Mouse (Mus musculus): ENCODE data around the gene Pax3. TPM values are rescaled to one million over a fixed set of nuclear protein-coding genes. Genes with fewer than 3 reads are reported as not detected.

Pax3 gene
- total RNA-seq (2012; rRNA removed) = not detected in 2 replicates
- total RNA-seq (2014; rRNA removed) = 0.08 TPM in 1 of 2 replicates, not detected in the other
- 0.08 and 0.10 TPM in 2 replicates for polyA plus RNA-seq (2012; ENCODE audit: insufficient read length, low read depth)

DNA sequence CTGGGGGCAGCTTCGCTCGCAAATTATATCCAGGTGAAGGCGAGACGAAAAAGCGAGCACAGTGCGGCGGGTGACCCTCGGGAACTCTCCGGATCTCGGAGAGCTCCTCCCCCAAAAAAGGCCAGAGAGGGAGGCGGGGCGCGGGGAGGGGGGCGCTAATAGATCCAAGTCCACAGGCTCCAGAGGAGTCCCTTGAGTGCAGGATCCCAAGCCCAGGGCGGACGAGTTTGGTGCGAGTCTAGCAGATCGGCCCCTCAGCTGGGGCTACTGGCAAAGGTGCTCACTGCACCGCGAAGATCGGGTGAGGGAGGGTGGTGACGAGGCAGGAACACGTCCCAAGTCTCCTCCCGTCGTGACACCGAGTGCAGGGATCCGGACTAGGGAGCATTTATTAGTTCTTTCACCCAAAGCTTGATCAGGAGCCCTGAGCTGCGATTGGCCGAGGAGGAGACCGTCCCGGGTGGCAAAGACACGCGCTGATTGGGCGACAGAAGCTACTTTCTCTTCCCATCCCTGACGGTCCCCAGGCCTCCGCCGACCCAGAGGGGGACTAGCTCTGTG lies at the start of gene Pax3:
TSS of gene Pax3 (minus strand) at position 384 of the 561 bp plus-strand sequence.
- in situ Hi-C loops (cut with MboI; ENCODE audit: low pct_ligation_motif_present, low pct_unique_long_range_greater_than_20kb, low sequenced_read_pairs) (no loop called here), dilution Hi-C loops (cut with MboI; ENCODE audit: extremely low pct_ligation_motif_present, extremely low pct_unique_long_range_greater_than_20kb, low sequenced_read_pairs) (no loop called here)
- H3K79me2 ChIP-seq (replicated peaks; ENCODE audit: control insufficient read depth, extremely low read depth, insufficient read depth, poor library complexity, severe bottlenecking) = no peaks in the 10 kb centered on the region
- H3K4me3 ChIP-seq (replicated peaks in 1 of 3; ENCODE audit: low read depth in 2 of 3, low read length in 2 of 3, poor library complexity in 1 of 3) = no peak within 1 kb of the TSS
- TF ChIP-seq ZMIZ1 (IDR thresholded peaks at IDR 0.05; ENCODE audit: low read depth, low read length) = no peak
- no peak for TF ChIP-seq HCFC1 (IDR thresholded peaks at IDR 0.05; ENCODE audit: low read depth, low read length)
- no peak for TF ChIP-seq MEF2A (IDR thresholded peaks at IDR 0.05; ENCODE audit: borderline replicate concordance, low read depth, low read length)
- TF ChIP-seq E2F4 (IDR thresholded peaks at IDR 0.05; ENCODE audit: insufficient replicate concordance, low read depth, low read length) = no peak
- no peak for TF ChIP-seq MYC (IDR thresholded peaks at IDR 0.05; ENCODE audit: low read depth, low read length)
- no peak for TF ChIP-seq NRF1 (IDR thresholded peaks at IDR 0.05; ENCODE audit: low read depth, low read length)
- TF ChIP-seq RCOR1 (conservative IDR thresholded peaks at IDR 0.05; ENCODE audit: low read depth, low read length) = no peak
- TF ChIP-seq ZNF384 (IDR thresholded peaks at IDR 0.05; ENCODE audit: low read depth, low read length) = no peak
- no peak for TF ChIP-seq GABPA (IDR thresholded peaks at IDR 0.05; ENCODE audit: insufficient replicate concordance, low read depth, low read length)
- no peak for TF ChIP-seq UBTF (IDR thresholded peaks at IDR 0.05; ENCODE audit: low read depth, low read length)
- TF ChIP-seq EP300 (IDR thresholded peaks at IDR 0.05; ENCODE audit: low read length) = no peak
- no peak for TF ChIP-seq CHD2 (IDR thresholded peaks at IDR 0.05; ENCODE audit: low read length)
- no peak for TF ChIP-seq PAX5 (IDR thresholded peaks at IDR 0.05; ENCODE audit: low read length)
- TF ChIP-seq CHD1 (IDR thresholded peaks at IDR 0.05; ENCODE audit: low read depth, low read length) = no peak
- TF ChIP-seq NELFE (IDR thresholded peaks at IDR 0.05; ENCODE audit: low read depth, low read length) = no peak
- TF ChIP-seq ZKSCAN1 (IDR thresholded peaks at IDR 0.05; ENCODE audit: borderline replicate concordance, low read depth, low read length) = no peak
- no peak for TF ChIP-seq ELF1 (IDR thresholded peaks at IDR 0.05; ENCODE audit: low read depth, low read length)
- TF ChIP-seq MAZ (IDR thresholded peaks at IDR 0.05; ENCODE audit: low read depth, low read length) = no peak
- no peaks in the 10 kb centered on the region for H3K4me1 ChIP-seq (ENCODE audit: control insufficient read depth in 1 of 2, insufficient read depth in 2 of 2)
- no peak within 1 kb of the TSS for H3K4me2 ChIP-seq (ENCODE audit: insufficient read depth, low read depth, poor library complexity, severe bottlenecking)
- H3K9me3 ChIP-seq (replicated peaks; ENCODE audit: low read length) = peaks cover 6% of the 10 kb centered on the region
- H3K27me3 ChIP-seq (replicated peaks) = no peaks in the 10 kb centered on the region
- H3K36me3 ChIP-seq (replicated peaks in 1 of 2; ENCODE audit: control insufficient read depth in 1 of 2, insufficient read depth in 1 of 2, low read length in 1 of 2) = no peaks in the 10 kb centered on the region
- no peak within 1 kb of the TSS for H3K9ac ChIP-seq (ENCODE audit: insufficient read depth, low read depth)
- DNase-seq (ENCODE audit: extremely low read depth) = no peak
- H3K27ac ChIP-seq (ENCODE audit: insufficient read depth, low read depth) = no peak within 1 kb of the TSS

GRCm38 (mm10) chr1:78234306-78234705 lies 37.4 kb upstream of the Pax3 start:
- no peak overlapping the region for H3K4me2 ChIP-seq (ENCODE audit: insufficient read depth, low read depth, poor library complexity, severe bottlenecking)
- H3K27me3 ChIP-seq (replicated peaks) = no peaks in the 10 kb centered on the region
- in situ Hi-C loops (cut with MboI; ENCODE audit: low pct_ligation_motif_present, low pct_unique_long_range_greater_than_20kb, low sequenced_read_pairs) (no loop called here), dilution Hi-C loops (cut with MboI; ENCODE audit: extremely low pct_ligation_motif_present, extremely low pct_unique_long_range_greater_than_20kb, low sequenced_read_pairs) (no loop called here)
- H3K9me3 ChIP-seq (replicated peaks; ENCODE audit: low read length) = peaks cover 2% of the 10 kb centered on the region
- H3K36me3 ChIP-seq (replicated peaks in 1 of 2; ENCODE audit: control insufficient read depth in 1 of 2, insufficient read depth in 1 of 2, low read length in 1 of 2) = no peaks in the 10 kb centered on the region
- no peaks in the 10 kb centered on the region for H3K79me2 ChIP-seq (replicated peaks; ENCODE audit: control insufficient read depth, extremely low read depth, insufficient read depth, poor library complexity, severe bottlenecking)
- H3K27ac ChIP-seq (ENCODE audit: insufficient read depth, low read depth) = no peak overlapping the region
- H3K9ac ChIP-seq (ENCODE audit: insufficient read depth, low read depth) = no peak overlapping the region
- no peaks in the 10 kb centered on the region for H3K4me1 ChIP-seq (ENCODE audit: control insufficient read depth in 1 of 2, insufficient read depth in 2 of 2)
- no peak for TF ChIP-seq HCFC1 (IDR thresholded peaks at IDR 0.05; ENCODE audit: low read depth, low read length)
- no peak overlapping the region for H3K4me3 ChIP-seq (replicated peaks in 1 of 3; ENCODE audit: low read depth in 2 of 3, low read length in 2 of 3, poor library complexity in 1 of 3)
- no peak for DNase-seq (ENCODE audit: extremely low read depth)
